Mouse (Mus musculus): ENCODE results near the gene Msi2. TPM values are rescaled to one million over a fixed set of nuclear protein-coding genes. Genes with fewer than 3 reads are reported as not detected.

Msi2 gene
- total and polyA plus RNA-seq, 2 experiments from 2014 or later, result 26.9 to 133 TPM

GRCm38 (mm10) chr11:88461601-88462000, 256.7 kb downstream of the Msi2 start:
- Histone ChIP-seq H3K9me3 (ENCODE audit: low read length) (no peaks in the 10 kb centered on the region), H3K27ac (ENCODE audit: low read depth, low read length) (no peak overlapping the region), H3K36me3 (ENCODE audit: insufficient read depth, low read length) (no peaks in the 10 kb centered on the region), H3K4me1 (ENCODE audit: insufficient read depth, low read length) (peaks cover 6% of the 10 kb centered on the region; the same call in 1 of the 2 replicates), H3K9ac (replicated peaks; ENCODE audit: low read length, poor library complexity, severe bottlenecking) (no peak overlapping the region), H3K27me3 (ENCODE audit: insufficient read depth, low read length) (no peaks in the 10 kb centered on the region), H3K4me2 (ENCODE audit: low read depth, low read length, poor library complexity, severe bottlenecking) (no peak overlapping the region), H3K4me3 (ENCODE audit: low read depth, low read length) (no peak overlapping the region)
- DNase-seq (ENCODE audit: low spot score) (no peak), ATAC-seq (ENCODE audit: low FRiP score) (no peak)
- TF ChIP-seq CTCF (IDR thresholded peaks at IDR 0.05), result no peak
- WGBS, result 86% methylated on average over 4 of the region's 4 CpGs

- H3K4me1 ChIP-seq (ENCODE audit: insufficient read depth, low read length), result peaks cover 12% of the 10 kb centered on the region; the same call in 1 of the 2 replicates
- 31% methylated on average over 19 of the region's 19 CpGs for WGBS
- no peak overlapping the region for H3K4me2 ChIP-seq (ENCODE audit: low read depth, low read length, poor library complexity, severe bottlenecking)
- no peak overlapping the region for H3K4me3 ChIP-seq (ENCODE audit: low read depth, low read length)
- no peak overlapping the region for H3K9ac ChIP-seq (replicated peaks; ENCODE audit: low read length, poor library complexity, severe bottlenecking)
- H3K27me3 ChIP-seq (ENCODE audit: insufficient read depth, low read length), result no peaks in the 10 kb centered on the region
- ATAC-seq (ENCODE audit: low FRiP score), result no peak
- TF ChIP-seq CTCF (IDR thresholded peaks at IDR 0.05), result no peak
- H3K9me3 ChIP-seq (ENCODE audit: low read length), result no peaks in the 10 kb centered on the region
- peak overlapping the region; percentile 9; the same call in 1 of the 2 replicates for H3K27ac ChIP-seq (ENCODE audit: low read depth, low read length)
- peak; percentile 84 for DNase-seq (ENCODE audit: low spot score)
- no peaks in the 10 kb centered on the region for H3K36me3 ChIP-seq (ENCODE audit: insufficient read depth, low read length)
These were observed 258.2 kb downstream of the Msi2 start for GRCm38 (mm10) chr11:88459946-88460736.

- DNase-seq (ENCODE audit: low spot score), result no peak
- H3K27me3 ChIP-seq (ENCODE audit: insufficient read depth, low read length), result no peaks in the 10 kb centered on the region
- H3K27ac ChIP-seq (ENCODE audit: low read depth, low read length), result no peak overlapping the region
- no peak overlapping the region for H3K4me3 ChIP-seq (ENCODE audit: low read depth, low read length)
- ATAC-seq (ENCODE audit: low FRiP score), result no peak
- no peaks in the 10 kb centered on the region for H3K36me3 ChIP-seq (ENCODE audit: insufficient read depth, low read length)
- H3K4me1 ChIP-seq (ENCODE audit: insufficient read depth, low read length), result peaks cover 11% of the 10 kb centered on the region; the same call in 1 of the 2 replicates
- H3K9me3 ChIP-seq (ENCODE audit: low read length), result no peaks in the 10 kb centered on the region
- no peak for TF ChIP-seq CTCF (IDR thresholded peaks at IDR 0.05)
- no peak overlapping the region for H3K4me2 ChIP-seq (ENCODE audit: low read depth, low read length, poor library complexity, severe bottlenecking)
- H3K9ac ChIP-seq (replicated peaks; ENCODE audit: low read length, poor library complexity, severe bottlenecking), result no peak overlapping the region
- 82% methylated on average over 10 of the region's 10 CpGs for WGBS
These were observed 261.0 kb downstream of the Msi2 start for GRCm38 (mm10) chr11:88457241-88457738.

- Histone ChIP-seq H3K9me3 (ENCODE audit: low read length) (no peaks in the 10 kb centered on the region), H3K27ac (ENCODE audit: low read depth, low read length) (0 out of 2 replicates have a peak overlapping the region, but pooled peaks have one; percentile 55), H3K4me1 (ENCODE audit: insufficient read depth, low read length) (peaks cover 8% of the 10 kb centered on the region; the same call in 1 of the 2 replicates), H3K9ac (replicated peaks; ENCODE audit: low read length, poor library complexity, severe bottlenecking) (no peak overlapping the region), H3K4me3 (ENCODE audit: low read depth, low read length) (no peak overlapping the region), H3K36me3 (ENCODE audit: insufficient read depth, low read length) (no peaks in the 10 kb centered on the region), H3K4me2 (ENCODE audit: low read depth, low read length, poor library complexity, severe bottlenecking) (peak overlapping the region; percentile 29), H3K27me3 (ENCODE audit: insufficient read depth, low read length) (no peaks in the 10 kb centered on the region)
- peak; percentile 74 for DNase-seq (ENCODE audit: low spot score)
- peak; percentile 31; the same call in 1 of the 2 replicates for ATAC-seq (ENCODE audit: low FRiP score)
- TF ChIP-seq CTCF (IDR thresholded peaks at IDR 0.05), result no peak
- WGBS, result 21% methylated on average over 19 of the region's 19 CpGs
These were observed 263.2 kb downstream of the Msi2 start for GRCm38 (mm10) chr11:88454867-88455806.

GRCm38 (mm10) chr11:88449180-88449579, 269.1 kb downstream of the Msi2 start:
- no peaks in the 10 kb centered on the region for H3K9me3 ChIP-seq (ENCODE audit: low read length)
- H3K27me3 ChIP-seq (ENCODE audit: insufficient read depth, low read length), result no peaks in the 10 kb centered on the region
- H3K36me3 ChIP-seq (ENCODE audit: insufficient read depth, low read length), result no peaks in the 10 kb centered on the region
- no peak overlapping the region for H3K9ac ChIP-seq (replicated peaks; ENCODE audit: low read length, poor library complexity, severe bottlenecking)
- 88% methylated on average over 6 of the region's 6 CpGs for WGBS
- 0 out of 2 replicates have a peak, but pooled peaks cover 1% of the 10 kb centered on the region for H3K4me1 ChIP-seq (ENCODE audit: insufficient read depth, low read length)
- no peak overlapping the region for H3K4me2 ChIP-seq (ENCODE audit: low read depth, low read length, poor library complexity, severe bottlenecking)
- no peak for TF ChIP-seq CTCF (IDR thresholded peaks at IDR 0.05)
- no peak overlapping the region for H3K4me3 ChIP-seq (ENCODE audit: low read depth, low read length)
- DNase-seq (ENCODE audit: low spot score) (no peak), ATAC-seq (ENCODE audit: low FRiP score) (no peak)
- no peak overlapping the region for H3K27ac ChIP-seq (ENCODE audit: low read depth, low read length)
